Mouse (Mus musculus) adrenal gland, postnatal 36 days (tissue): Measurements from ENCODE around the gene Padi6. TPM values are rescaled to one million over a fixed set of nuclear protein-coding genes. Genes with fewer than 3 reads are reported as not detected.

Source experiments
- DNase-seq, 2 experiments: peaks; one replicate each; pipeline ENCODE4 v3.0.0; 2021; ENCODE audit warnings: mixed read lengths in 1 of 2
- long read RNA-seq, 2 experiments: library from polyadenylated mRNA; stranded (forward); transcript quantifications; one replicate each; pipeline ENCODE4 v2.0.0; 2021; ENCODE audit warnings: borderline sequencing depth in 2 of 2
- total RNA-seq, 2 experiments: library from RNA; stranded (reverse); gene quantifications; 2 replicates each; pipeline ENCODE4 v1.2.3; 2021

The Padi6 gene
- not detected for total RNA-seq
- long read RNA-seq, experiment 1 = 0 reads
- long read RNA-seq, experiment 2 = 0 reads

- no peak for DNase-seq
These were observed at the start of gene Padi6 for GRCm38 (mm10) chr4:140742543-140742942. Gene Padi6 (minus strand): TSS chr4:140742643.

GRCm38 (mm10) chr4:140791071-140791470 is 48.6 kb upstream of the Padi6 start:
- DNase-seq = no peak

DNA sequence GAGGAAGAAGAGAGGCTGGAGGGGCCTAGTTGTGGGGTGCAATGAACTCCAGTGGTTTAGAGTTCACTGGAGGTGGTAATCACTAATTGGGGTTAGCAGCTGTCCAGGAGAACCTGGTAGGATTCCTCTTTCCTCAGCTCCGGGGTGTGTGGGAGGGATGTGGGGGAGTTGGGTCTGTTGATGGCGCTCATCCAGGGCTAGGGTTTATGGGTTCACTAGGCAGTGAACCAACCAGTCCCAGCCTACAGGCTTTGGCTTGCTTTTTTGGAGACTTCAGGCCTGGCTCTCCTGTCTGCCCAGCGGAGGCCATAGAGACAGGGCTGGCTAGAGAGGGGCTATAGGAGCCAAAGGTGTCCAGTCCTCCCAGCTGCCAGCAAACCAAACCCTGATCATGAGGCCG is 47.5 kb upstream of the Padi6 start:
- DNase-seq = no peak

- DNase-seq = peak; percentile 73 to 75
These were observed 46.5 kb upstream of the Padi6 start for GRCm38 (mm10) chr4:140788983-140789382.

DNA sequence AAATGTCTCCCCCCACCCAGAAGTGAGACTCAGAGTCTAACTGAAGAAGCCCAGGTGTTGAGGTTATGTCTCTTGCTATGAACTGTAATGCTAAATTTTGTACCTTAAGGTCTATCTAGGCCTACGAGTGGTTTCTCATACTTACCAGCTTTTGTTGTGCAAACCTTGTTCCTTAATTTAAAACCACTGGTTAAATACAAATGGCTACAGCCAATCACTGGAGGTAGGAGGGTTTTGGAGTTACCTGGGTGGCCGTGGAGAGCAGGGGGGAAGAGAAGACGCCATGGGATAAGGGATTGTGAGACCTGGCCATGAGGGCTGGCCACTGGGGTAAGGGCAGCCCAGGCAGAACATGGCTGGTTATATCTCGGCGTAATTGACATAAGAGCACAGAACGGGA is 45.8 kb upstream of the Padi6 start:
- no peak for DNase-seq

DNA sequence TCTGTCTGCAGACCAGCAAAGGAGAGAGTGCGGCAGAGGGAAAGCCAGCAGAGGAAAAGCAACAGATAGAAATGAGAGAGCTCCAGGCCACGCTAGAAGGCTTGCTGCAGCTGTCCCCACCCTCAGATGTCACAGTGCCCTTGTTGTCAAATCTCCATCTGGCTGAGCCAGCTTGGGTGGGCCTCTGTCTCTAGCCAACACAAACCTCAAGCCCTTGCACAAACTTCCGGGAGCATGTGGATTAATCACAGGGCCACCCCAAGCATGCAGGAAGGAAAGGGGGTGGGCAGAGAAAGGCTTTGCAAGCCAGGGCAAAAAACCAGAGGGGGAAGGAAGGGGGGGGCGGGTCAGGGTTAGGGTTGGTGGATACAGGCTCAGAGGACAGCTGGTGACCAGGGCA is 45.0 kb upstream of the Padi6 start:
- DNase-seq = no peak

GRCm38 (mm10) chr4:140785217-140785616 is 42.8 kb upstream of the Padi6 start:
- no peak for DNase-seq

GRCm38 (mm10) chr4:140784292-140784945 is 42.0 kb upstream of the Padi6 start:
- no peak for DNase-seq

GRCm38 (mm10) chr4:140782821-140783220 is 40.4 kb upstream of the Padi6 start:
- DNase-seq = no peak

- DNase-seq = no peak
These were observed 38.1 kb upstream of the Padi6 start for GRCm38 (mm10) chr4:140780507-140780906.

- peak; percentile 83 to 85 for DNase-seq
These were observed 37.5 kb upstream of the Padi6 start for GRCm38 (mm10) chr4:140779803-140780397.

DNA sequence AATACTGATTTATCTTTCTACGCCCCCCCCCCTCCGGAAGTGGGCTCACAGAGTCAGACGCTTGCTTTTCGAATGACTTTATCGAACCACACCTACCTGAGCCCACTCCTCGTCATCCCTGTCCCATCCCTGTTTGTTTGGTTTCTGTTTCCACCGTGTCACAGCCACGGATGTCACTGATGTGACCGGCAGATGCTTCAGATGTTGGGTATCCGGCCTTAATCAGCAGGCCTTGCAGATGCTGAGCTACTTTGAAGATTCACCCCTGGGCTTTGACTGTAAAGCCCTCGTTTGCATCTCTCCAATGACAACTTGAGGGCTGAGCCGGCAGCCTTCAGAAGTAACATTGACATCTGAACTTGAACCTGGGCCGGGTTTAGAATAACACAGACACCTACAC is 34.2 kb upstream of the Padi6 start:
- no peak for DNase-seq

DNA sequence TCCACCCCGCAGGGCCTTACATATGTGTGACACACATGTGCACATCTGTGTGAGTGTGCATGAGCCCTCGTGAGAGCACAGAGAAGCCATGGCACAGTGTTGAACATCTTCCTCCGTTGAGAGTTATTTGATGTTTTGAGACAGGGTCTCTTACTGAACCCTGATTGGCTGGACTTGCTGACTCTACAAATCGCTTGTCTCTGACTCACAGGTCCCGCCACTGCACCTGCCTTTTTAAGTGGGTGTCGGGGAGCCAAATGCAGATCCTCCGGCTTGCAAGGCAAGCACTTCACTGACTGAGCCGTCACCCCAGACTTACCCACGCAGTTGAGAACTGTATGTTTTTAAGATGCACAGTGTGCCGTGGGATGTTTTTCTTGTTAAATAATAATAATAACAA is 33.4 kb upstream of the Padi6 start:
- DNase-seq = no peak

GRCm38 (mm10) chr4:140774893-140775292 is 32.5 kb upstream of the Padi6 start:
- no peak for DNase-seq

DNA sequence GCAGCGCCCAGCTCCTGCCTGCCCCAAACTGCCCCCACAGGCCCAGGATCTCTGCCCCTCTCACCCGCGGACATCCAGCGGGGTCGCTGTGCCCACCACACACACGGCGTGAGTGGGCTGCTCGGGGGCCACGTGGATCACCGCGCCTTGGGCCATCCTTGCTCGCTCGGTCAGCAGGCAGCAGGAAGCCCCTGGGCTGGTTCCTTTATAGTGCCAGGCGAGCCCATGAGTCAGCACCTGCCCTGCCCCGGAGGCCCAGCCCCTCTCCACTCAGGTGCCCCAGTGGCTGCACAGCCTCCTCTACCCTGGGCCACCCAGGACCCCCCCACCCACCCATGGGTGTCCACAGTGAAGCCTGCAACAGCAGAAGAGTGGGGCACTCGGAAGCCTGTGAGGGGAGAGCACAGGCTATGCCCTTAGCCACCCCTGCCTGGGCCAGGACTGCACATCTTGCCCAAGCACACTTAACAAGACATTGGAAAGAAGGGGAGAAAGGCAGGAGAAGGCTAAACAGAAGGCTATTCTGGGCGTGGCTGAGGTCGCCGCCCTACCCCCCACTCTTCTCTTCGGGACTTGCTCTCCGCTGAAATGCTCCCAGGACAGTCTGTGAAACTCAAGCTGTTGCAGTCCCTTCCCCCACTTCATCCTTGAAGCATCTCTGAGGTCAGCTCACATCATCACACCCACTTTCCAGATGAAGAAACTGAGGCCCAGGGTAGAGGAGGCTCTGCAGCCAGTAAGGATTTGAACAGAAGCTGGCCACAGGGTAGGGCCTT is 31.8 kb upstream of the Padi6 start, which contains the start of gene Padi4:
Gene Padi4 (minus strand): TSS at position 212 of the 776 bp plus-strand sequence.
- DNase-seq = no peak

DNA sequence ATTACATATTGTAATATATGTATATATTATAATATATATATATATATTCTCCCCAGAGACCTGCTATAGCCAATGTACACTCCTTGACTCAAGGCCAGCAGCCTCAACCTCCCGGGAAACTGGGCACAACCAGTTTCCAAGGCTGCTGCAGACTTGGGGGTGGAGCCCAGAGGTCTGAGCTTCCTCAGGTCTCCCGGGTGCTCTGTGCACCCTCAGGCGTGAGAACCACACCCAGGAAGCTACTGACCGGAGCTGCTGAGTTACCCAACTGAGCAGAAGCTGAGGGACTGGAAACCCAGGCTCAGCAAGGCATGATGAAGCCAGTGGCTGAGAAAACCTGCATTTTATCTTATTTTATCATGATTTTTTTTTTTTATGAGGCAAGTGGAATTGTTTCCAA is 28.6 kb upstream of the Padi6 start:
- DNase-seq = peak in 1 of 2 experiments; percentile 31

- peak; percentile 58 to 79 for DNase-seq
These were observed 28.0 kb upstream of the Padi6 start for GRCm38 (mm10) chr4:140770433-140770832.

GRCm38 (mm10) chr4:140768973-140769372 is 26.5 kb upstream of the Padi6 start:
- DNase-seq = no peak

- DNase-seq = no peak
These were observed 23.5 kb upstream of the Padi6 start for GRCm38 (mm10) chr4:140765936-140766335.

DNA sequence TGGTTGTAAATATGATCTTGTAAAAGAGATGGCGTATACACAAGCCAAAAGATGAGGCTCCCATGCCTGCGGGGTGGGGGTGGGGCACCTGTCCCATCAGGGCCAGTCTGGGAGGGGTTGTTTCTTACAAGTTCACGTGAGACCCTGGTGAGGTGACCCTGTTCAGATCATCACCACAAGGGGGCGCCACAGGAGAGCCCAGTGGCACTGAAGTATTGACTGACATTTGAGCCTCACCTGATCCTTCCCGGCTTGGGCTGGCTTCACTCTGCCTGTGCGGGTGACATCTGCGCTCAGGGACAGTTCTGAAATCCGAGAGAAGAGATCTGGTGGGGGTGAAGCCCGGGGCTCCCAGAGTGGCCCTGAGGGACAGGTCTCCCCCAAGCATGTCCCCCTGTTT is 20.7 kb upstream of the Padi6 start:
- DNase-seq = peak; percentile 62 to 63

DNA sequence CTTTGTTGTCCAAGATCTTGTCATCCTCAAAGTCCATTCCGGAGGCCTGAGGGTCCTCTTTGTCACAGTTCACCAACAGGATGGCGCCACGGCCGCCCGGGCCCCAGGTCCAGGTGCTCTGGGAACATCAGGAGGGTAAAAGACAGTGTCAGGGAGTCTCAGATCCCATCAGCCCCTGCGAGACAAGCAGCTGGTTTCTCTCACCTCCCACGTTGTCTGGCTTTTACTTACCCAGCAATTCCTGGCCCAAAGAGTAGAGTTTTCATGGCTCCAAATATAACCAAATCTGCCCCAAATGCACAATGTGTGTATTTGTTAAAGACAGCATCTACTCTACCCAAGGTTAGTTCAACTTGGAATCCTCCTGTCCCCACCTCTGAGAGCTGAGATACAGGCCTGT is 19.2 kb upstream of the Padi6 start:
- DNase-seq = no peak

DNA sequence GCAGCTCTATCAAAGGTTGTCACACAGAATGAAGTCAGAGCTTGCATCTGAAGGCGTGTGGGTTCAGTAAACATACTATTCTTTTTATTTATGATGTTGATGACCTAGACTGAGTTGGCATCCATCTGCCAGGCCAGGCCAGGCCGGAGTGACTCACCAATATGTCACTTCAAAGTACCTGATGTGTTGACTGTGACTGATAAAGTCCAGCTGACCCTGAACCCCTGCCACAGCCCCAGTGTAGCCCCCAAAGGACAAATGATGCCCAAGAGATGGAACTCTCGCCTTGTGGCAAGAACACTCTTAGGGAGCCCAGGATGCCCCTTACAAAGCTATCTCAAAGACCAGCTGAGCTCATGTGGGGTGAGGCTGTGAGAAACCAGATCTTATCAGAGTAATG is 13.4 kb upstream of the Padi6 start:
- peak; percentile 63 to 67 for DNase-seq

GRCm38 (mm10) chr4:140753366-140753765 is 10.9 kb upstream of the Padi6 start:
- DNase-seq = peak in 1 of 2 experiments; percentile 20
